Mouse (Mus musculus) cerebellum, adult 2 months (tissue): ENCODE measurements around the gene Mtch2.

Experiments used
- CTCF ChIP-seq: fragments of 200-500 bp; IDR thresholded peaks from 2 replicates; pipeline ENCODE4 v1.5.1; 2011; ENCODE audit warnings: low read depth, mild to moderate bottlenecking, control low read depth, low read length, moderate library complexity, borderline replicate concordance; ENCODE audit not compliant: insufficient read depth
- POLR2A ChIP-seq: fragments of 200-500 bp; IDR thresholded peaks from 2 replicates; pipeline ENCODE4 v1.6.1; 2011; ENCODE audit warnings: low read length, control low read depth, borderline replicate concordance; ENCODE audit not compliant: insufficient read depth

GRCm38 (mm10) chr2:90838621-90839020, 8.3 kb upstream of the Mtch2 start:
- no peak for TF ChIP-seq CTCF
- no peak for TF ChIP-seq POLR2A
